Mouse (Mus musculus) megakaryocyte, embryonic 14.5 days (primary cell): ENCODE results near the gene 1110017D15Rik. TPM values are rescaled to one million over a fixed set of nuclear protein-coding genes. Genes with fewer than 3 reads are reported as not detected.

Experiments
- H3K27me3 ChIP-seq: replicated peaks from 2 replicates; pipeline ENCODE3; 2012; ENCODE audit warnings: inconsistent platforms
- H3K36me3 ChIP-seq: replicated peaks from 2 replicates; pipeline ENCODE3; 2012; ENCODE audit warnings: low read length, inconsistent platforms, mixed read lengths
- H3K4me1 ChIP-seq: 2 replicates; pipeline ENCODE4 v1.6.1; 2012; ENCODE audit warnings: inconsistent platforms
- H3K4me3 ChIP-seq: replicated peaks from 2 replicates; pipeline ENCODE3; 2012; ENCODE audit warnings: moderate library complexity, mild to moderate bottlenecking, inconsistent platforms
- H3K9me3 ChIP-seq: 2 replicates; pipeline ENCODE4 v1.6.1; 2012; ENCODE audit warnings: inconsistent platforms
- FLI1 ChIP-seq: IDR thresholded peaks from 2 replicates; pipeline ENCODE4 v1.6.1; 2012; ENCODE audit warnings: low read length, inconsistent platforms, mixed read lengths
- GATA1 ChIP-seq: IDR thresholded peaks from 3 replicates; pipeline ENCODE4 v1.6.1; 2012; ENCODE audit warnings: mixed read lengths, low read length, inconsistent platforms, borderline replicate concordance
- polyA plus RNA-seq: library from polyadenylated mRNA; stranded (reverse); fragments of >175 nt; gene quantifications from 2 replicates; pipeline ENCODE4 v1.2.3, GENCODE M21; 2012; ENCODE audit warnings: low replicate concordance; ENCODE audit not compliant: insufficient read depth

The 1110017D15Rik gene
- polyA plus RNA-seq, 1 experiment, result 0.29 TPM

DNA sequence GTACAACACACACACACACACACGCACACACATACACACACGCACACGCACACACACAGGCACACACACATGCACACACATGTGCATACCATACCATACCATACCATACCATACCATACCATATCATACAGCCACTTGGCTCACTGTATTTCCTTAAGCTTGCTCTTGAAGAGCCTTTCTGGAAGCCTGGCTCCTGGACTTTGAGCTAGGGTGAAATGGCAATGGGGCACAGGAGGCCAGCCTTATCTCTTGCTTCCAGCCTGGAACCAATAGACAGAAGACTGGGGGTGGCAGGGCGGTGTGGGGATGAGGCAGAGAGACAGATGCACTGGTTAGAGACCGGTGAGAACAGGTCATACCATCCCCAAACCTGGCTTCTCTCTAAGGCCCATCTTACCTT lies 2.1 kb upstream of the 1110017D15Rik start:
- TF ChIP-seq GATA1 (no peak), FLI1 (no peak)
- Histone ChIP-seq H3K4me3 (no peak overlapping the region), H3K9me3 (no peaks in the 10 kb centered on the region), H3K36me3 (no peaks in the 10 kb centered on the region), H3K4me1 (no peaks in the 10 kb centered on the region; the same call in 1 of the 2 replicates), H3K27me3 (peaks cover 22% of the 10 kb centered on the region)

GRCm38 (mm10) chr4:41518349-41518748 lies 1.2 kb upstream of the 1110017D15Rik start:
- H3K4me1 ChIP-seq, result no peaks in the 10 kb centered on the region
- no peak overlapping the region for H3K4me3 ChIP-seq
- H3K9me3 ChIP-seq, result no peaks in the 10 kb centered on the region
- no peaks in the 10 kb centered on the region for H3K36me3 ChIP-seq
- TF ChIP-seq GATA1, result no peak
- TF ChIP-seq FLI1, result no peak
- peaks cover 24% of the 10 kb centered on the region for H3K27me3 ChIP-seq

DNA sequence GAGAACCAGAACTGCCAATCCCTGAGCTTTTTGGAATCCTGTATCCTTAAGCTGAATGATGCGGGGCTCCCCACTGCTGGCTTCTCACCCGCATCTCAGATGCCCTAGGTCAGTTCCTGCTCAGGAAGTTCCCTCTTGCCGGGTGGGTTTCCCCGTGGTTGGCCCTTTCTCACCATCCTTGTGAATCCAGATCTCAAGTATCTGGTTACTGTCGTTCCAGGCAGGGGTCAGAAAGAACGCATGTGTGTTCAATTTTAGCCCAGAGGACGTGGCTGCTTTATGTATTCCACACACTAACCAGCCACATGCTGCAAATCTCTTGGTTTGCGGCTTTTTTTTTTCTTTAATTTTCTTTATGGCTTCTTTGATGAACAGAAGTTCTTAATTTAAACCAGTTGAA lies 3.4 kb downstream of the 1110017D15Rik start:
- Histone ChIP-seq H3K27me3 (peaks cover 50% of the 10 kb centered on the region), H3K9me3 (no peaks in the 10 kb centered on the region), H3K4me1 (no peaks in the 10 kb centered on the region), H3K4me3 (no peak overlapping the region), H3K36me3 (no peaks in the 10 kb centered on the region)
- TF ChIP-seq GATA1 (no peak), FLI1 (no peak)

- H3K4me3 ChIP-seq, result no peak overlapping the region
- H3K27me3 ChIP-seq, result peaks cover 54% of the 10 kb centered on the region
- no peaks in the 10 kb centered on the region for H3K4me1 ChIP-seq
- TF ChIP-seq GATA1, result no peak
- TF ChIP-seq FLI1, result no peak
- no peaks in the 10 kb centered on the region for H3K9me3 ChIP-seq
- no peaks in the 10 kb centered on the region for H3K36me3 ChIP-seq
Observed at GRCm38 (mm10) chr4:41513309-41513708, 3.8 kb downstream of the 1110017D15Rik start.

DNA sequence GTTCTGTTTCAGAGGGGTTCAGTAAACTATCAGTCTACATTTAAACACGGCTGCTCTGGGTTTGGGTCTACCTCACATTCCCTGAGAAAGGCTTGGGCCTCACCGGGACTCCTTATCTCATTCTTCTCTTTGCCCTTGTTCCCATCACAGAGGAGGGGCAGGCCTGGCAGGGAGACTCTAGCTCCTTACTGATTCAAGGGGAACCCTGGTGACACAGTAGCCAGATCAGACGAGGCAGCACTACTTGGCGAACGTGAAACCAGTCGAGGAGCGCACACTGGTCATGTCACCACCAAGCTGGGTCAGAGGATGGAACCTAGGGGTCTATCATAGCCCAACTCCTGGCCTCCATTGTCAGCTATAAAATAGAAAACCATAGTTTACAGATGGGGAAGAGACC lies 9.1 kb downstream of the 1110017D15Rik start:
- Histone ChIP-seq H3K27me3 (peaks cover 70% of the 10 kb centered on the region), H3K9me3 (0 out of 2 replicates have a peak, but pooled peaks cover 5% of the 10 kb centered on the region), H3K36me3 (no peaks in the 10 kb centered on the region), H3K4me3 (no peak overlapping the region), H3K4me1 (peaks cover 23% of the 10 kb centered on the region)
- TF ChIP-seq FLI1, result no peak
- TF ChIP-seq GATA1, result no peak

- H3K27me3 ChIP-seq, result peaks cover 73% of the 10 kb centered on the region
- 0 out of 2 replicates have a peak, but pooled peaks cover 5% of the 10 kb centered on the region for H3K9me3 ChIP-seq
- H3K4me3 ChIP-seq, result peak overlapping the region; percentile 90
- peaks cover 28% of the 10 kb centered on the region for H3K4me1 ChIP-seq
- H3K36me3 ChIP-seq, result no peaks in the 10 kb centered on the region
- TF ChIP-seq FLI1 (no peak), GATA1 (no peak)
Observed at GRCm38 (mm10) chr4:41507326-41507924, 9.7 kb downstream of the 1110017D15Rik start.

DNA sequence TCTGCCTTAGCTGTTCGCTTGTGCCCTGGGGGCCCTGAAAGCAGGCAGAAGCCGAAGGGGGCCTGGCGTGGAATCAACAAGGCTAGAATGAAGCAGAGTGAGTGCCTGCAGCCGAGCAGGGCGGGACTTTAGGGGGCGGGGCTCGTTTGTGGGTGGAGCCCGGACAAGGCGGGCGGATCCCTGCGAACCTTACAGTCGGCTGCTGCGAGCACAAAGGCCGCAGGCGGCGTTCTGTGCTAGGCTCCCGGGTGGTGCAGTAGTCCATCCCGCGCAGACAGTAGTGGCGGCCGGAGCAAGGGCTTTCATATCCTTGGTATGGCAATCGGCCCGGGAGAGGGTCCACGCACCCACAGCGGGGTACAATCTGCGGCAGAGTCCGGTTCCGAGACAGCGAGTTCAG lies 10.2 kb downstream of the 1110017D15Rik start:
- H3K36me3 ChIP-seq, result no peaks in the 10 kb centered on the region
- TF ChIP-seq FLI1 (no peak), GATA1 (no peak)
- peaks cover 75% of the 10 kb centered on the region for H3K27me3 ChIP-seq
- peaks cover 30% of the 10 kb centered on the region for H3K4me1 ChIP-seq
- H3K4me3 ChIP-seq, result peak overlapping the region; percentile 90
- 0 out of 2 replicates have a peak, but pooled peaks cover 5% of the 10 kb centered on the region for H3K9me3 ChIP-seq

DNA sequence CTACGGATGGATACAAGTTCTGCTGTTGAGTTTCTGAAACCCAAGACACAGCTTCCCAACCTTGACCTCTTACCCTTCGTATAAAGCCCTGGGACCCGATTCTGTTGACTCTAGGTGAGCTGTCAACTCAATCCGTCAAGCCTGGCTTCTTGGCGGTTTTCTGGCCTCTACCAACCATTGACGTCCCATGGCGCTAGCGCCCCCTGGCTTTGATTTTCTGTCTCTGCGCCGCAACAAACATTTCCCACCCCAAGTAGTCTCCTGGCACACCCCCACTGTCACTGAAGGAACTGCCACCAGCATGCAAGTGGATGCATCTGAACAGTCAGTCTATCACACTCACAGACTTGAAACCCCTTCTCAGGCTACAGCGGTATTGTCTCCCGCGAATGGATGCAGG lies 11.0 kb downstream of the 1110017D15Rik start:
- TF ChIP-seq FLI1, result no peak
- no peak for TF ChIP-seq GATA1
- Histone ChIP-seq H3K9me3 (0 out of 2 replicates have a peak, but pooled peaks cover 5% of the 10 kb centered on the region), H3K36me3 (no peaks in the 10 kb centered on the region), H3K4me1 (peaks cover 30% of the 10 kb centered on the region), H3K4me3 (peak overlapping the region; percentile 90), H3K27me3 (peaks cover 75% of the 10 kb centered on the region)

- Histone ChIP-seq H3K27me3 (peaks cover 78% of the 10 kb centered on the region), H3K4me3 (no peak overlapping the region), H3K4me1 (peaks cover 30% of the 10 kb centered on the region), H3K36me3 (no peaks in the 10 kb centered on the region), H3K9me3 (0 out of 2 replicates have a peak, but pooled peaks cover 5% of the 10 kb centered on the region)
- TF ChIP-seq GATA1, result no peak
- TF ChIP-seq FLI1, result no peak
Observed at GRCm38 (mm10) chr4:41505131-41505551, 12.0 kb downstream of the 1110017D15Rik start.

DNA sequence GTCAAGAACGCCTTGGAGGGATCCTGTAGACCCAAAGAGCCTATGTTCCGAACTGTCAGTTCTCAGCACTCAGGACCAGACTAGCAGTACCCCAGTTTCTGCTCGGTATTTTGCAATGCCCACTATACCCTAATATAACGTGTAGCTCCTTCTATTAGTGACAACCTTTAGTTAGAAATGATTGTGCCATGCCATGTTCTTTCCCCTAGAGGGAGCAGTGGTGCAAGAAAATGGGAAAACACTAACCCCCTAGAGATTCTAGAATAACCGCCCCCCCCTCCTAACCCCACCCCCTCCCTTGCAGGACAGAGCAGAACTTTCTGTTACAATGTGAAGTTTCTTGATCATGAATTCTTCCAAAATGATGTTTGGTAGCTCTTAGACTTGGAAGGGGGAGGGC lies 12.8 kb downstream of the 1110017D15Rik start:
- Histone ChIP-seq H3K36me3 (no peaks in the 10 kb centered on the region), H3K27me3 (peaks cover 79% of the 10 kb centered on the region), H3K9me3 (peaks cover 6% of the 10 kb centered on the region; the same call in 1 of the 2 replicates), H3K4me3 (no peak overlapping the region), H3K4me1 (peaks cover 30% of the 10 kb centered on the region)
- no peak for TF ChIP-seq FLI1
- TF ChIP-seq GATA1, result no peak

GRCm38 (mm10) chr4:41502986-41503412 lies 14.1 kb downstream of the 1110017D15Rik start, which contains the start of gene AI464131:
Gene AI464131 (minus strand): TSS chr4:41503076.
- no peak for TF ChIP-seq FLI1
- no peak for TF ChIP-seq GATA1
- Histone ChIP-seq H3K4me3 (peak within 1 kb of the TSS; percentile 87), H3K9me3 (peaks cover 14% of the 10 kb centered on the region; the same call in 1 of the 2 replicates), H3K36me3 (no peaks in the 10 kb centered on the region), H3K4me1 (peaks cover 44% of the 10 kb centered on the region), H3K27me3 (peaks cover 79% of the 10 kb centered on the region)
